ENCODE assay signal across 22 mouse cellular contexts in genomic region chr2:146262966-146263365, GRCm38 (mm10). TPM values are rescaled to one million over a fixed set of nuclear protein-coding genes. Genes with fewer than 3 reads are reported as not detected.
A peak's percentile ranks its signal among the peaks of the same experiment; 100 is the strongest.
DNase-seq lines count a peak whose midpoint lies in the region; ATAC-seq and TF ChIP-seq lines count a peak whose summit lies in the region.
"Had no signal": no experiment of that assay in that cellular context is flagged by ENCODE, and none has a peak within 500 bp of the region (broad histone marks: within the 10 kb centered on the region; RNA-seq: fewer than 3 reads in every experiment).

No protein-coding gene starts in this region.

- peak overlapping the region; percentile 62 for H3K27ac ChIP-seq in forebrain, embryonic 16.5 days (ENCODE audit: low read length)
- no peak overlapping the region; the same call in 1 of the 2 replicates for H3K27ac ChIP-seq in forebrain, embryonic 13.5 days
- peak overlapping the region; percentile 64; the same call in 1 of the 2 replicates for H3K27ac ChIP-seq in midbrain, embryonic 13.5 days
- no peak overlapping the region for H3K27ac ChIP-seq in midbrain, embryonic 10.5 days (replicated peaks)
- no peak overlapping the region for H3K27ac ChIP-seq in CH12.LX (ENCODE audit: insufficient read depth, low read depth)
- H3K27ac ChIP-seq in midbrain, embryonic 16.5 days (ENCODE audit: low read length) = 0 out of 2 replicates have a peak overlapping the region, but pooled peaks have one; percentile 9
- H3K27ac ChIP-seq: embryonic facial prominence, embryonic 12.5 days had no signal

- H3K27me3 ChIP-seq in forebrain, embryonic 16.5 days (replicated peaks; ENCODE audit: control insufficient read depth, insufficient read depth, low read length) = no peaks in the 10 kb centered on the region
- no peaks in the 10 kb centered on the region for H3K27me3 ChIP-seq in forebrain, embryonic 13.5 days
- peaks cover 17% of the 10 kb centered on the region for H3K27me3 ChIP-seq in midbrain, embryonic 13.5 days
- H3K27me3 ChIP-seq in midbrain, embryonic 10.5 days (ENCODE audit: low read depth, poor library complexity, severe bottlenecking) = peaks cover 77% of the 10 kb centered on the region
- H3K27me3 ChIP-seq in CH12.LX (replicated peaks) = no peaks in the 10 kb centered on the region
- H3K27me3 ChIP-seq in midbrain, embryonic 16.5 days (ENCODE audit: control insufficient read depth, insufficient read depth, low read depth, low read length) = no peaks in the 10 kb centered on the region
- H3K27me3 ChIP-seq: embryonic facial prominence, embryonic 12.5 days; heart, embryonic 12.5 days had no signal

- ATAC-seq in forebrain, embryonic 16.5 days = no peak
- no peak for ATAC-seq in forebrain, embryonic 13.5 days
- no peak for ATAC-seq in midbrain, embryonic 13.5 days
- ATAC-seq in midbrain, embryonic 16.5 days = no peak
- ATAC-seq: inflammation-experienced regulatory T-cells, adult 6 months had no signal

- TF ChIP-seq RAD21 in CH12.LX (IDR thresholded peaks at IDR 0.05; ENCODE audit: low read depth, low read length) = no peak

- H3K9ac ChIP-seq in forebrain, embryonic 16.5 days (replicated peaks; ENCODE audit: low read depth, low read length) = no peak overlapping the region
- H3K9ac ChIP-seq in forebrain, embryonic 13.5 days = no peak overlapping the region
- H3K9ac ChIP-seq in midbrain, embryonic 13.5 days (replicated peaks) = no peak overlapping the region
- H3K9ac ChIP-seq in CH12.LX (ENCODE audit: insufficient read depth, low read depth) = no peak overlapping the region
- no peak overlapping the region for H3K9ac ChIP-seq in midbrain, embryonic 16.5 days (ENCODE audit: low read depth, low read length)
- H3K9ac ChIP-seq: embryonic facial prominence, embryonic 12.5 days; forebrain, postnatal 0 days; heart, embryonic 12.5 days had no signal

- no peaks in the 10 kb centered on the region for H3K9me3 ChIP-seq in forebrain, embryonic 16.5 days (ENCODE audit: control insufficient read depth, low read length)
- H3K9me3 ChIP-seq in forebrain, embryonic 13.5 days (replicated peaks) = no peaks in the 10 kb centered on the region
- no peaks in the 10 kb centered on the region for H3K9me3 ChIP-seq in midbrain, embryonic 13.5 days
- H3K9me3 ChIP-seq in midbrain, embryonic 10.5 days (replicated peaks) = no peaks in the 10 kb centered on the region
- H3K9me3 ChIP-seq in CH12.LX (replicated peaks; ENCODE audit: low read length) = no peaks in the 10 kb centered on the region
- H3K9me3 ChIP-seq in midbrain, embryonic 16.5 days (replicated peaks; ENCODE audit: control insufficient read depth, low read length, poor library complexity, severe bottlenecking) = no peaks in the 10 kb centered on the region
- H3K9me3 ChIP-seq: embryonic facial prominence, embryonic 12.5 days; G1E; heart, embryonic 12.5 days; hindbrain, embryonic 10.5 days had no signal

- TF ChIP-seq CTCF in CH12.LX (conservative IDR thresholded peaks at IDR 0.05 in 1 of 2, IDR thresholded peaks at IDR 0.05 in 1 of 2; ENCODE audit: low read depth in 2 of 2, low read length in 2 of 2) = no peak

- no peak overlapping the region for H3K4me2 ChIP-seq in forebrain, embryonic 16.5 days (ENCODE audit: low read length)
- no peak overlapping the region for H3K4me2 ChIP-seq in forebrain, embryonic 13.5 days
- no peak overlapping the region for H3K4me2 ChIP-seq in midbrain, embryonic 13.5 days (replicated peaks)
- H3K4me2 ChIP-seq in CH12.LX (ENCODE audit: insufficient read depth, low read depth, poor library complexity, severe bottlenecking) = no peak overlapping the region
- H3K4me2 ChIP-seq in midbrain, embryonic 16.5 days (ENCODE audit: low read length) = no peak overlapping the region
- H3K4me2 ChIP-seq: embryonic facial prominence, embryonic 12.5 days; heart, embryonic 12.5 days had no signal

- dilution Hi-C loops in CH12.LX (cut with MboI; ENCODE audit: extremely low pct_ligation_motif_present, extremely low pct_unique_long_range_greater_than_20kb, low sequenced_read_pairs) = no loop called here

- no peaks in the 10 kb centered on the region for H3K36me3 ChIP-seq in forebrain, embryonic 16.5 days (ENCODE audit: control insufficient read depth, insufficient read depth)
- no peaks in the 10 kb centered on the region for H3K36me3 ChIP-seq in forebrain, embryonic 13.5 days (ENCODE audit: poor library complexity, severe bottlenecking)
- no peaks in the 10 kb centered on the region for H3K36me3 ChIP-seq in midbrain, embryonic 13.5 days
- no peaks in the 10 kb centered on the region for H3K36me3 ChIP-seq in midbrain, embryonic 10.5 days
- peaks cover 0 to 18% of the 10 kb centered on the region in 2 experiments for H3K36me3 ChIP-seq in CH12.LX (replicated peaks in 1 of 2; ENCODE audit: control insufficient read depth in 1 of 2, insufficient read depth in 1 of 2, low read length in 1 of 2)
- H3K36me3 ChIP-seq in midbrain, embryonic 16.5 days (ENCODE audit: control insufficient read depth, insufficient read depth, low read length) = no peaks in the 10 kb centered on the region
- H3K36me3 ChIP-seq: embryonic facial prominence, embryonic 12.5 days; heart, embryonic 12.5 days; hindbrain, embryonic 10.5 days had no signal

- H3K4me3 ChIP-seq in forebrain, embryonic 16.5 days (replicated peaks; ENCODE audit: low read length) = no peak overlapping the region
- H3K4me3 ChIP-seq in forebrain, embryonic 13.5 days = no peak overlapping the region
- no peak overlapping the region for H3K4me3 ChIP-seq in midbrain, embryonic 13.5 days (replicated peaks)
- no peak overlapping the region for H3K4me3 ChIP-seq in midbrain, embryonic 10.5 days
- H3K4me3 ChIP-seq in CH12.LX (replicated peaks in 1 of 3; ENCODE audit: low read depth in 2 of 3, low read length in 2 of 3, poor library complexity in 1 of 3) = no peak overlapping the region
- H3K4me3 ChIP-seq in midbrain, embryonic 16.5 days (ENCODE audit: low read depth, low read length) = no peak overlapping the region
- H3K4me3 ChIP-seq: embryonic facial prominence, embryonic 12.5 days; heart, embryonic 12.5 days; hindbrain, embryonic 10.5 days had no signal

- DNase-seq in midbrain, embryonic 10.5 days (ENCODE audit: low spot score) = no peak
- DNase-seq in CH12.LX (ENCODE audit: extremely low read depth) = no peak
- DNase-seq in thymus, postnatal 25 days = no peak
- DNase-seq: adrenal gland, postnatal 10 days; cerebellum, adult 11-12 months; cerebellum, adult 9-10 months; cerebellum, postnatal 25 days; gastrocnemius, postnatal 25 days had no signal

- in situ Hi-C loops in CH12.LX (cut with MboI; ENCODE audit: low pct_ligation_motif_present, low pct_unique_long_range_greater_than_20kb, low sequenced_read_pairs) = loop anchor here (10.0 kb wide), 1 partner anchor 152 kb away; no protein-coding TSS in a partner anchor

- peaks cover 45% of the 10 kb centered on the region for H3K4me1 ChIP-seq in forebrain, embryonic 16.5 days (replicated peaks; ENCODE audit: control insufficient read depth, insufficient read depth, low read length)
- peaks cover 58% of the 10 kb centered on the region for H3K4me1 ChIP-seq in forebrain, embryonic 13.5 days
- H3K4me1 ChIP-seq in midbrain, embryonic 13.5 days (replicated peaks) = peaks cover 46% of the 10 kb centered on the region
- H3K4me1 ChIP-seq in midbrain, embryonic 10.5 days = peaks cover 47% of the 10 kb centered on the region
- peaks cover 19 to 88% of the 10 kb centered on the region in 2 experiments for H3K4me1 ChIP-seq in CH12.LX (ENCODE audit: control insufficient read depth in 1 of 2, insufficient read depth in 2 of 2)
- peaks cover 28% of the 10 kb centered on the region for H3K4me1 ChIP-seq in midbrain, embryonic 16.5 days (ENCODE audit: control insufficient read depth, insufficient read depth, low read length)

- TF ChIP-seq EP300 in CH12.LX (IDR thresholded peaks at IDR 0.05; ENCODE audit: low read length) = peak; percentile 30; the same call in 1 of the 2 replicates

- no peaks in the 10 kb centered on the region for H3K79me2 ChIP-seq in CH12.LX (replicated peaks; ENCODE audit: control insufficient read depth, extremely low read depth, insufficient read depth, poor library complexity, severe bottlenecking)

- TF ChIP-seq POLR2A in CH12.LX (IDR thresholded peaks at IDR 0.05; ENCODE audit: low read depth, low read length) = no peak

TF ChIP-seq in CH12.LX, 34 proteins besides CTCF, POLR2A, EP300 and RAD21:
- TF ChIP-seq E2F4 (IDR thresholded peaks at IDR 0.05; ENCODE audit: insufficient replicate concordance, low read depth, low read length) (no peak), MEF2A (IDR thresholded peaks at IDR 0.05; ENCODE audit: borderline replicate concordance, low read depth, low read length) (no peak), IRF4 (IDR thresholded peaks at IDR 0.05; ENCODE audit: low read depth, low read length) (no peak), JUN (IDR thresholded peaks at IDR 0.05; ENCODE audit: insufficient read depth, low read depth, low read length) (no peak), MAFK (IDR thresholded peaks at IDR 0.05; ENCODE audit: insufficient replicate concordance, low read length) (no peak), CHD1 (IDR thresholded peaks at IDR 0.05; ENCODE audit: low read depth, low read length) (no peak), MAZ (IDR thresholded peaks at IDR 0.05; ENCODE audit: low read depth, low read length) (no peak), NELFE (IDR thresholded peaks at IDR 0.05; ENCODE audit: low read depth, low read length) (no peak), ZC3H11A (IDR thresholded peaks at IDR 0.05; ENCODE audit: low read depth, low read length) (no peak)

RNA-seq across cellular contexts. Expression of gene Insm1, which starts 41.2 kb away (rescaled TPM):
- 9.1 and 11.8 TPM in 2 replicates for polyA plus RNA-seq in forebrain, embryonic 16.5 days (2015; fragmentation: Nextera tagmentation; extraction: Ambion mirVana)
- 10.0 and 12.8 TPM in 2 replicates for polyA plus RNA-seq in forebrain, embryonic 13.5 days (2015; fragmentation: Nextera tagmentation; extraction: Ambion mirVana)
- 7.1 and 8.9 TPM in 2 replicates for polyA plus RNA-seq in midbrain, embryonic 13.5 days (2015; fragmentation: Nextera tagmentation; extraction: Ambion mirVana)
- 3.0 and 4.7 TPM in 2 replicates for polyA plus RNA-seq in midbrain, embryonic 10.5 days (2016; fragmentation: Nextera tagmentation; extraction: Ambion mirVana)
- total RNA-seq in CH12.LX (2012; rRNA removed) (not detected in 2 replicates), CH12.LX (2014; rRNA removed) (not detected in 2 replicates)
- polyA plus RNA-seq in CH12.LX (2012; ENCODE audit: insufficient read length, low read depth) = not detected in 2 replicates
- polyA plus RNA-seq in midbrain, embryonic 16.5 days (2015; fragmentation: Nextera tagmentation; extraction: Ambion mirVana) = 2.7 TPM in 2 replicates
- total RNA-seq: gastrocnemius, adult 18-20 months; gastrocnemius, postnatal 25 days; granulocyte monocyte progenitor cell, adult 5-6 weeks; heart, adult 8-10 months; heart, postnatal 25 days had no signal
- polyA plus RNA-seq: G1E; heart, embryonic 12.5 days; inflammation-experienced regulatory T-cells, adult 6 months had no signal

Comparison
In these comparisons a context has a peak if more than half of its experiments do, and no peak if none do; other contexts are left out.
1. H3K27ac ChIP-seq: peak in forebrain, embryonic 16.5 days (single experiment), midbrain, embryonic 13.5 days (single experiment) and midbrain, embryonic 16.5 days (single experiment); none in forebrain, embryonic 13.5 days (single experiment), midbrain, embryonic 10.5 days (single experiment) and CH12.LX (single experiment).